Mouse (Mus musculus) E14TG2a.4 (cell line): ENCODE measurements around the gene Hdac9.

Experiments
- CTCF ChIP-seq: conservative IDR thresholded peaks from 2 replicates; pipeline ENCODE4 v1.5.1; 2014; ENCODE audit warnings: low read length
- NANOG ChIP-seq: IDR thresholded peaks from 2 replicates; pipeline ENCODE4 v1.6.1; 2014; ENCODE audit warnings: borderline replicate concordance, low read length, mixed read lengths
- POU5F1 ChIP-seq: IDR thresholded peaks from 2 replicates; pipeline ENCODE4 v1.6.1; 2014; ENCODE audit warnings: low read length, borderline replicate concordance

- TF ChIP-seq CTCF (no peak), POU5F1 (no peak), NANOG (no peak)
Observed at GRCm38 (mm10) chr12:34569472-34569871, 347.4 kb downstream of the Hdac9 start.
